Mouse (Mus musculus) MEL (cell line): ENCODE data around the gene Selenoo. TPM values are rescaled to one million over a fixed set of nuclear protein-coding genes. Genes with fewer than 3 reads are reported as not detected.

Experiments
- DNase-seq: peaks from one replicate; pipeline ENCODE4 v3.0.0; 2011; ENCODE audit warnings: low read depth, low spot score
- H3K27ac ChIP-seq: 2 replicates; pipeline ENCODE4 v1.5.1; 2012; ENCODE audit warnings: low read depth, mild to moderate bottlenecking, control low read depth, low read length, moderate library complexity; ENCODE audit not compliant: control insufficient read depth
- H3K27me3 ChIP-seq, 2 experiments: fragments of 150-350 bp in 1 of 2; sonication (generic) in 1 of 2; 2 replicates each; pipeline ENCODE4 v1.6.1; 2012; ENCODE audit warnings: low read length in 2 of 2, mild to moderate bottlenecking in 2 of 2, improper control_type of control experiment in 1 of 2, moderate library complexity in 1 of 2; ENCODE audit not compliant: insufficient read depth in 2 of 2, control insufficient read depth in 1 of 2
- H3K36me3 ChIP-seq, 2 experiments: 2 replicates each; pipeline ENCODE4 v1.6.1; 2012 to 2014; ENCODE audit warnings: low read length in 2 of 2, improper control_type of control experiment in 1 of 2, inconsistent platforms in 1 of 2, mild to moderate bottlenecking in 1 of 2; ENCODE audit not compliant: insufficient read depth in 2 of 2, control insufficient read depth in 1 of 2
- H3K4me1 ChIP-seq, 2 experiments: fragments of 150-350 bp in 1 of 2; sonication (generic) in 1 of 2; 2 replicates each; pipeline ENCODE4 v1.6.1; 2012; ENCODE audit warnings: low read length in 2 of 2, improper control_type of control experiment in 1 of 2, mild to moderate bottlenecking in 1 of 2; ENCODE audit not compliant: insufficient read depth in 2 of 2, control insufficient read depth in 1 of 2
- H3K4me3 ChIP-seq, 2 experiments: fragments of 150-350 bp in 1 of 2; sonication (generic) in 1 of 2; 2 replicates each; pipeline ENCODE4 v1.5.1; 2012; ENCODE audit warnings: low read depth in 2 of 2, low read length in 2 of 2, mild to moderate bottlenecking in 2 of 2, moderate library complexity in 2 of 2, control low read depth in 1 of 2, improper control_type of control experiment in 1 of 2; ENCODE audit not compliant: control insufficient read depth in 1 of 2, insufficient read depth in 1 of 2
- H3K79me2 ChIP-seq: 2 replicates; pipeline ENCODE4 v1.6.1; 2012; ENCODE audit warnings: mild to moderate bottlenecking, low read length, moderate library complexity; ENCODE audit not compliant: control insufficient read depth, poor library complexity, insufficient read depth
- H3K9ac ChIP-seq: 2 replicates; pipeline ENCODE4 v1.6.1; 2012; ENCODE audit warnings: low read depth, mild to moderate bottlenecking, control low read depth, low read length, moderate library complexity; ENCODE audit not compliant: control insufficient read depth, poor library complexity, severe bottlenecking
- H3K9me3 ChIP-seq: fragments of 150-350 bp; sonication (generic); replicated peaks from 2 replicates; pipeline ENCODE4 v1.6.1; 2012; ENCODE audit warnings: mild to moderate bottlenecking, low read length, improper control_type of control experiment, moderate library complexity; ENCODE audit not compliant: insufficient read depth
- CHD2 ChIP-seq: IDR thresholded peaks from 2 replicates; pipeline ENCODE4 v1.6.1; 2011; ENCODE audit warnings: low read length, improper control_type of control experiment
- CTCF ChIP-seq, 3 experiments: IDR thresholded peaks in 2 of 3; conservative IDR thresholded peaks in 1 of 3; 2 replicates each; pipeline ENCODE4 v1.5.1; 2011 to 2012; ENCODE audit warnings: low read length in 3 of 3, low read depth in 2 of 3, mild to moderate bottlenecking in 2 of 3, improper control_type of control experiment in 1 of 3, inconsistent platforms in 1 of 3, mixed read lengths in 1 of 3, moderate library complexity in 1 of 3; ENCODE audit not compliant: control insufficient read depth in 1 of 3, insufficient read depth in 1 of 3, poor library complexity in 1 of 3, severe bottlenecking in 1 of 3
- ELF1 ChIP-seq: IDR thresholded peaks from 2 replicates; pipeline ENCODE4 v1.6.1; 2014; ENCODE audit warnings: low read depth, mild to moderate bottlenecking, inconsistent platforms, low read length, improper control_type of control experiment, moderate library complexity
- GABPA ChIP-seq: IDR thresholded peaks from 2 replicates; pipeline ENCODE4 v1.6.1; 2012; ENCODE audit warnings: low read depth, mild to moderate bottlenecking, inconsistent platforms, low read length, improper control_type of control experiment, moderate library complexity
- GATA1 ChIP-seq: IDR thresholded peaks from 2 replicates; pipeline ENCODE4 v1.6.1; 2011; ENCODE audit warnings: low read depth, low read length, improper control_type of control experiment
- MXI1 ChIP-seq: IDR thresholded peaks from 2 replicates; pipeline ENCODE4 v1.6.1; 2011; ENCODE audit warnings: mild to moderate bottlenecking, low read depth, low read length, improper control_type of control experiment
- MYC ChIP-seq: IDR thresholded peaks from 2 replicates; pipeline ENCODE4 v1.6.1; 2011; ENCODE audit warnings: low read depth, mild to moderate bottlenecking, low read length, improper control_type of control experiment, moderate library complexity
- NRF1 ChIP-seq: IDR thresholded peaks from 2 replicates; pipeline ENCODE4 v1.6.1; 2014; ENCODE audit warnings: low read depth, mild to moderate bottlenecking, inconsistent platforms, low read length, improper control_type of control experiment, moderate library complexity; ENCODE audit not compliant: poor library complexity, insufficient read depth, severe bottlenecking
- POLR2A ChIP-seq, 2 experiments: IDR thresholded peaks; 2 replicates each; pipeline ENCODE4 v1.6.1; 2011 to 2012; ENCODE audit warnings: low read length in 2 of 2, mild to moderate bottlenecking in 2 of 2, control low read depth in 1 of 2, improper control_type of control experiment in 1 of 2, low read depth in 1 of 2, moderate library complexity in 1 of 2; ENCODE audit not compliant: control insufficient read depth in 1 of 2, insufficient read depth in 1 of 2, poor library complexity in 1 of 2
- SIN3A ChIP-seq: IDR thresholded peaks from 2 replicates; pipeline ENCODE4 v1.6.1; 2012; ENCODE audit warnings: low read length, improper control_type of control experiment, inconsistent platforms
- TCF12 ChIP-seq: IDR thresholded peaks from 2 replicates; pipeline ENCODE4 v1.6.1; 2014; ENCODE audit warnings: low read depth, mild to moderate bottlenecking, inconsistent platforms, low read length, improper control_type of control experiment, moderate library complexity
- ZC3H11A ChIP-seq: IDR thresholded peaks from 2 replicates; pipeline ENCODE4 v1.6.1; 2012; ENCODE audit warnings: low read depth, mild to moderate bottlenecking, inconsistent platforms, low read length, improper control_type of control experiment
- ZNF384 ChIP-seq: IDR thresholded peaks from 2 replicates; pipeline ENCODE4 v1.6.1; 2012; ENCODE audit warnings: low read depth, mild to moderate bottlenecking, inconsistent platforms, low read length, improper control_type of control experiment
- polyA plus RNA-seq, 2 experiments: library from polyadenylated mRNA; stranded (reverse) in 1 of 2; unstranded in 1 of 2; fragments of >175 nt in 1 of 2; fragments of >200 nt in 1 of 2; gene quantifications; 2 replicates each; pipeline versions ENCODE4 v1.2.1 to v1.2.4; 2012; ENCODE audit warnings: low replicate concordance in 2 of 2, low read depth in 1 of 2; ENCODE audit not compliant: insufficient read length in 2 of 2, insufficient read depth in 1 of 2, missing spikeins in 1 of 2
- total RNA-seq: library from RNA; depleted of rRNA; stranded (reverse); fragments of 300-350 nt; gene quantifications from 2 replicates; pipeline ENCODE4 v1.2.3, GENCODE M21; 2012

Gene Selenoo
- total and polyA plus RNA-seq, 3 experiments: 16.6 to 17.3 TPM; not detected in 1

GRCm38 (mm10) chr15:89131316-89131715 is 42.4 kb downstream of the Selenoo start:
- DNase-seq: peak; percentile 67
- Histone ChIP-seq H3K27me3 (no peaks in the 10 kb centered on the region), H3K9ac (no peak overlapping the region; the same call in 1 of the 2 replicates), H3K79me2 (peaks cover 10% of the 10 kb centered on the region; the same call in 1 of the 2 replicates), H3K36me3 (no peaks in the 10 kb centered on the region), H3K4me3 (peak overlapping the region in 1 of 2 experiments; percentile 29; a peak in 1 of 4 replicates), H3K4me1 (peaks cover 2 to 16% of the 10 kb centered on the region in 2 experiments; a peak in 3 of 4 replicates), H3K9me3 (no peaks in the 10 kb centered on the region), H3K27ac (no peak overlapping the region)
- TF ChIP-seq MXI1 (0 out of 2 replicates have a peak, but pooled peaks have one; percentile 21), ZNF384 (peak; percentile 65), ELF1 (0 out of 2 replicates have a peak, but pooled peaks have one; percentile 22), GATA1 (no peak)
- TF ChIP-seq, all 39 proteins: peak for 3

- no peak overlapping the region for H3K27ac ChIP-seq
- TF ChIP-seq TCF12 (no peak), SIN3A (no peak), GATA1 (no peak), NRF1 (no peak), MYC (no peak), POLR2A (IDR thresholded peaks at IDR 0.05; ENCODE audit: control insufficient read depth in 1 of 2, insufficient read depth in 1 of 2, low read depth in 1 of 2, low read length in 2 of 2, poor library complexity in 1 of 2) (no peak), CTCF (IDR thresholded peaks at IDR 0.05 in 2 of 3, conservative IDR thresholded peaks at IDR 0.05 in 1 of 3; ENCODE audit: control insufficient read depth in 1 of 3, insufficient read depth in 1 of 3, low read depth in 2 of 3, low read length in 3 of 3, poor library complexity in 1 of 3, severe bottlenecking in 1 of 3) (no peak), MXI1 (no peak), ZC3H11A (no peak)
- no peak for DNase-seq
- H3K27me3 ChIP-seq: no peaks in the 10 kb centered on the region; a peak in 1 of 4 replicates
- H3K79me2 ChIP-seq: no peaks in the 10 kb centered on the region
- no peaks in the 10 kb centered on the region for H3K9me3 ChIP-seq
- no peak overlapping the region for H3K9ac ChIP-seq
- H3K36me3 ChIP-seq: no peaks in the 10 kb centered on the region
- H3K4me3 ChIP-seq: no peak overlapping the region
- 0 out of 4 replicates have a peak, but pooled peaks cover 0 to 1% of the 10 kb centered on the region in 2 experiments for H3K4me1 ChIP-seq
Measured at GRCm38 (mm10) chr15:89136461-89137155, 47.7 kb downstream of the Selenoo start.

- Histone ChIP-seq H3K4me1 (no peaks in the 10 kb centered on the region), H3K9ac (no peak overlapping the region), H3K79me2 (no peaks in the 10 kb centered on the region), H3K36me3 (no peaks in the 10 kb centered on the region), H3K27me3 (no peaks in the 10 kb centered on the region; a peak in 1 of 4 replicates), H3K9me3 (no peaks in the 10 kb centered on the region), H3K27ac (no peak overlapping the region), H3K4me3 (no peak overlapping the region)
- TF ChIP-seq CHD2 (no peak), GATA1 (no peak), GABPA (no peak)
- DNase-seq: no peak
Measured at GRCm38 (mm10) chr15:89137378-89138045, 48.6 kb downstream of the Selenoo start.
